Mouse (Mus musculus) cerebellum, postnatal 25 days (tissue): ENCODE results near the gene Ptpdc1.
A peak's percentile ranks its signal among the peaks of the same experiment; 100 is the strongest.

ENCODE experiments used
- DNase-seq, 2 experiments: peaks; one replicate each; pipeline ENCODE4 v3.0.0; 2021; ENCODE audit warnings: mixed read lengths in 2 of 2

Ptpdc1 gene

DNA sequence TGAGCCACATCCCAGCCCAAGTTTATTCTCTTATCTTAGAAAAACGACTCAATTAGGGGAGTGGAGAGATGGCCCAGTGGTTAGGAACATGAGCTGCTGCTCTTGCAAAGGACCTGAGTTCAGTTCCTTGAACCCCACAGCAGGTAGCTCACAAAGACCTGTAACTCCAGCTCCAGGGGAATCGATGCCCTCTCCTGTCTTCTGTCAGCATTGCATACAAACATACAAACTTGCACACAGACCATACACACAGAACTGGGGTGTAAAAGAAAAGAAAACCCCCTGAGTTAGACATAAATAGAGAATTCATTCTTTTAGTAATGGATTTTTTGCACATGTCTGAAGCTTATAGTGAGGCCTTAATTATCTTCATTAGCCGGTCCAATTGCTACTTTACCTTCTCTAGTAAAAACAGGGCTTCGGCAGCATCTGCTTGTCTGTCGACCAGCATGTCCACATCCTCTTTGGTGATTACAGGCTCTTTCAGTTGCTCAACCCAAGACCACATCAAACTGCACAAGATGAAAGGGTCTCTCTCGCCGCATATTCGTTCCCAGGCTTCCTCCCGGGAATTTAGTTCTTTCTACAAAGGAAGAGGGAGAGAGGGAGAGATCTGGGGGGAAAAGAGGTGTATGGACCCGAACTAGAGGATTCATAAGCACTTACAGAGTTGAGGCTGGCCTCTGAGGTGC, 42.6 kb downstream of the Ptpdc1 start:
- DNase-seq, result no peak

DNA sequence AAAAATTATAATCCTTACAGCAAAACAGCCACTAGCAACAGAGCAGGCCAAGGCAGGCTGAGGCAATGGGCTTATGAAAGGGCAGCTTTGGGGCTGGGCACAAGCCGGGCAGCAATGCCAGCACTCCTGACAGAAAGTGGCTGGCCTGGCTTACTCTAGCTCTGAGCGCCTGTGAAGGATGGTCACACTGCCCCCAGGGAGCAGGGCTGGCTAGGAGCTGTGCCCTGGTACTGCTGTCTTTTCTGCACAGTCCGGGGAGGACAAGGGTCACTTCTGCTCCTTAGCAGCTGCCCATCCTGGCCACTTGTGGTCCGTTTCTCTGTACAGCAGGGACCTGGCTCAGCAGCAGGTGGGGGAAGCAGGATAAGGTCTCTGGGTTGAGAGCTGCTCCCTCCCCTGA, 46.8 kb downstream of the Ptpdc1 start:
- peak in 1 of 2 experiments; percentile 7 for DNase-seq

DNA sequence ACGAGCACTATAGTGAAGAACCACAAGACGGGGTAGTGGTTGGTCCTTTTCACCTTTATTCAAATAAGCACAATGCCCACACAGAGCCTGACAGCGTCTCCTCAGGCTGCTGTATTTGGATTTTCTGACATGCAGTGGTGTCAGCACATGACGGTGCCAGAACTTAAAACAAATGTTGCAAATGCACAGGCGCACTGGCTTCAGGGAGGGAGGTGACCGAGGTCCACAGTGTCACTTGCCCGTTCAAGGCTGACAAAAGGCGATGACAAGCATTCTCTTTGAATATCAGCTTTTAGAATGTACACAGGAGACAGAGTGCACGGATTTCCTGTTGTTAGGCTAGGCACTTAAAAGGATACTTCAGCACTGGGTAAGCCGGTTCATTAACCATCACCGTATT, 47.6 kb downstream of the Ptpdc1 start:
- no peak for DNase-seq

DNA sequence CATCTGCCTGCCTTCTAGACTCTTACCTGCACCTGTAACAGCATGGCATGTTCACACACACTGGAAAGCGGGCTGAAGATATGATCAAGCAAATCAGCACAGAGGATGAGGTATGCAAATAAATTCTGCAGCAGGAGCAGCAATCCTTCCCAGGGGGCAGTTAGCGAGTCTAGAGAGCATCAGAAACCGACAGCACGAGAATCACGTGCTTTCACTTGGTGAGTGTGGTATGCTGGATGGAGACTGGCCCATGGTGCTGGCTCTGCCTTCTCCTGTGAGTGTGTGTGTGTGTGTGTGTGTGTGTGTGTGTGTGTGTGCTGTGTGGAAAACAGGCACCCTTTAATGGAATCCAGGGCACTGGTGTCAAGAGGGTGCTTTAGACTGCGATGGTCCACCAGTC, 48.5 kb downstream of the Ptpdc1 start:
- no peak for DNase-seq

DNA sequence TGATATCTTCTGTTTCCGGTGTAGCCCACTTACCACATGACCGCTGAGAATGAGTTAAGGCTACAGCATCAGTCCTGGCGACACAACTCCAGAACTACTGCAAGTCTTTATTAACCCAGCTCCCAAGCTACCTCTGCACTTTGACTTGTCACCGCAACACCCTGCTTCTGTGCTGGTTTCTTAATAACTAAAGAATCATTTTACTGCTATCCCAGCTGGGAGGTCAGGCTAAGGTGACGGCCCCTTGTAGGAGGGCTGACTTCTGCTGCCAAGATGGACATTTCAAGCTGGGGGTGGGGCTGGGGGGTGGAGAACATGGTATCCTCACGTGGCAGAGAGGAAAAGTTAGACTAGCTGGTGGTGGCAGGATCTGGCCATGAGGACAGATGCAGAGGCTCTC, 50.7 kb downstream of the Ptpdc1 start:
- no peak for DNase-seq

DNA sequence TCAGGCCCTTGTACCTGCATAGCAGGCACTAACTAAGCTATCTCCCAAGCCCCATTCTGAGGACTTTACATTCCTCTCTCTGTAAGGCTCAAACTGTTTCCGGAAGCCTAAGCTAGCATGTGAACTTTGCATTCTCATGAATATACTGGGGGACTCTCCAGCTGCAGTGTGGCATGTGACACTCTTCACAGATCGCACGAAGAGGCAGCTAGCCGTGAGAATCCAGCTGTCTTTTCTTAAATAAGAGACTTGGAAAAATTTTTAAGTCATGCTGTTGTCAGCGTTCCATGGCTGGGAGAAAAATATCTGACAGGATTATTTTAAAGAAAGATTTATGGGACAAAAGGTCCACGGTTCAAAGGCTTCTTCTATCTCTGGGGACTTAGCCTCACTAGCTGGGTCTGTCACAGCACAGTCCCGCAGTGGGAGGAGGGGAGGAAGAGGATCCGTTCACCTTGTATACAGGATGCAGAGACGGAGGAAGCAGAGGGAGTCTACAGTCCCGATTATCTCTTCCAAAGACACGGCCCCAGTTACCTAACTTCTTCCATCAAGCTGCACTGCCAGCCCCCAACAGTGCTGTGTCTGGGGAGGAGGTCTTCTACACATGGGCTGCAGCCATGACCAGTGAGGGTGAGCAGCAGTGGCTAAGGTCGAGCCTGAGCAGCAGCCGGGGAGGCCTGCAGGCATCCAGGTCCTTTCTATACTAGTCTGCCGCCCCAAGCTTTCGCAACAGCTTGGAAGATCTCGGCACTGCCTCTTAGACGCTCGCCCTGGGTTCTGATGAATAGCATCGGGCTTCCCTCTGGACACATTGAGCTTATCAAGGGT, 51.7 kb downstream of the Ptpdc1 start:
- DNase-seq, result no peak

DNA sequence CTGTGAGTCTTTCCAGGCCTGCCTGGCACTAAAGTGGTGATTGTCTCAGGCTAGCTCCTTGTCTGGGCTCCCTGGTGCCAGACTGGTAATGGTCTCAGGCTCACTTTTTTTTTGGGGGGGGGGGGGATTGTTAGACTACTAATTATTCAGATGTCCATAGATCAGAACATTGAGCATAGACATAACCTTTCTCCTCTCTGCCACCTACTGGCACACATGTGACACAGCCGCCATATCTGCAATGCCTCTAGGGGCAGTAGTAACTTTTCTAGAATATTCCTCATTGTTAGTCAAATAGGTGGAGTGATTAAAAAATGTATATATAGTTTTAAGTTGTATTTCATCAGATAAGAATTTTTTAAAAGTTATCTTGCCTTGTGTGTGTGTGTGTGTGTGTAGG, 53.3 kb downstream of the Ptpdc1 start:
- DNase-seq, result peak; percentile 62 to 75

DNA sequence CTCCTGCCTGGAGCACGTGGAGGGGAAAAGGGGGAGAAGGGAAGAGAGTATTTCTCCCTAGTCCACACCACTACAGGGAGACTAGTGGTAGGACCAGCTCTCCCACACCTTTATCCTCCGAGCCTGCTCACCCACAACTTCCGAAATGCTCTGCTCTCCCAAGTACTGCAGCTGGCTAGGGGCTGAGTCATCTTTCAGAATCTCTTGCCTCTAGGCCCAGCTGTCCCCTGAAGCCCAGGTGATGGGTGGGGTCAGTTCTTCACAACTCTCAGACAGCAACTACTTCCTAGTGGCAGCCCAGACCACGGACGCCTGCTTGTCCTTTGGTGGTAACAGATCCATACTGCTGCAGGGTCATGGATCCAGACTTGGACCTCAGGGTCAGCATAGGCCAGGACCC, 54.2 kb downstream of the Ptpdc1 start:
- DNase-seq, result no peak

DNA sequence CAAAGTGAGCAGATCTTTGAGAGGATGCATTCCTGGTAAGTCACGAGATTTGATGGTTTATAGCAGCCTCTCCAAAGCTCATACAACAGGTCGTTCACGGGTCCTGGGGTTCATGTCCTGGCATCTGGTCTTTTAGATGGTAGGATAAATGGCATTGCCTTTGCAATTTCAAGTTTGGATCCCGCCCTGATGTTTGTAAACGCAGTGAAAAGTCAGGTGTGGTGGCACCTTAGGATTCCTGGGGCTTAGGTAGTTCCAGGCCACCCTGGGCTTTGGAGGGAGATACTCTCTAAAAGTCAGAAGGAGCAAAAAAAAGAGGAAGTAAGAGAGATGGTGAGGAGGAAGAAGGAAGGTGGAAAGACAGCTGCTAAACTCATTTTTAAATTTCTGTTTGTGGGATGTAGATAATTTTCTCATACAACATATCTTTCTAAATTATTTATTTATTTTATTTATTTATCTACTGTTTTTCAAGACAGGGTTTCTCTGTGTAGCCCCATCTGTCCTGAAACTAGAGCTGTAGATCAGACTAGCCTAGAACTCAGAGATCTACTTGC, 55.8 kb downstream of the Ptpdc1 start:
- no peak for DNase-seq

DNA sequence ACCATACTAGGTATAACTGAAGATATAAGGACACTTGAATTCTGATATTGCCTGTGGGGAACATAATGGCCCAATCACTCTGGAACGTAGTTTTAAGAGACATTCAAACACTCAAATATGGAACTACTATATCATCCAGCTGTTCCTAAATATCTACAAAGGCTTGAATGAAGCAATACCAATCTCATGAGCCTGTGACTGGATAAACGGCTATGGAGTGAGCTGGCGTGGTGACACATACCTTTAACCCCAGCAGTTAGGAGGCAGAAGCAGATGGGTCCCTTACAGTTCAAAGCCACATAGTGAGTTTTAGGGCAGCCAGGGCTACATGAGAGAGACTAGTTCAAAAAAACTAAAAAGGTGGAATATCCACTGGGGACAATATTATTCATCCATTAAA, 57.8 kb downstream of the Ptpdc1 start:
- no peak for DNase-seq

DNA sequence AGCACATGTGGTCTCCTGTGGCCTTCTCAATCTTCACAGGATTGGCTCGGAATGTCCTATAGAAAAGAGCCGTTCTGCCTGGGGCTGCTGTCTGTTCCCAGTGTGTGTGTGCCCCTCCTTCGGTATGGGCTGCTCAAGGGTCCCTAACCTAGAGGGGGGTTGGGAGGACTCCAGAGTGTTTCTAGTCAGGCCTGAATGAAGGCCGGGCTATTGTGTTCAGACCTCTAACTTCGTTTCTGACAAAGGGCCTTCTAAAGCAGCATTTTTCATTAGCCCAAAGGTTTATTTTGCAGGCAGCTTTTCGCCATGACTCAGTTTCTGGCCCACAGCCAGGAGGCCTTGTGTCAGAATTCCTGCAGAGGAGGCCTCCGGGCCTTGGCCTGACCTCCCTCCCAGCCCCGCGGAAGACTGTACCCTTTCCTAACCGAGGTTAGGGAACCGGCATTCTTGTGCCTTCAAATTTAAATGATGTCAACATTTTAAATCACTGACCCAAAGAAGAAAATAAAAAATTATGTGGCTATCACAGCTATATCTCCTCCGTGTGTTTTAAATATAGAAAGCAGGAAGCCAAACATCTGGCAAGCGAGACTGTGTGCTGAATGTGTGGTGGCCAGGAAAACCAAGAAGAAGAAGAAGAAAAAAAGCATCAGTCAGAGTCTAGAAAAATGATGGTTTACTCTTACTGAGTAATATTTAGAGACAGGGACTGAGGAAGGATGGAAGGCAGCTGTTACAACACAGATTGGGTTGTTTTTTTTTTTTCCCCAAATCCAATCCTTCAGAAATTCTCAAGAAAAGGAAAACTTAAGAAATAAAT, 59.1 kb downstream of the Ptpdc1 start:
- DNase-seq, result peak; percentile 86 to 92

DNA sequence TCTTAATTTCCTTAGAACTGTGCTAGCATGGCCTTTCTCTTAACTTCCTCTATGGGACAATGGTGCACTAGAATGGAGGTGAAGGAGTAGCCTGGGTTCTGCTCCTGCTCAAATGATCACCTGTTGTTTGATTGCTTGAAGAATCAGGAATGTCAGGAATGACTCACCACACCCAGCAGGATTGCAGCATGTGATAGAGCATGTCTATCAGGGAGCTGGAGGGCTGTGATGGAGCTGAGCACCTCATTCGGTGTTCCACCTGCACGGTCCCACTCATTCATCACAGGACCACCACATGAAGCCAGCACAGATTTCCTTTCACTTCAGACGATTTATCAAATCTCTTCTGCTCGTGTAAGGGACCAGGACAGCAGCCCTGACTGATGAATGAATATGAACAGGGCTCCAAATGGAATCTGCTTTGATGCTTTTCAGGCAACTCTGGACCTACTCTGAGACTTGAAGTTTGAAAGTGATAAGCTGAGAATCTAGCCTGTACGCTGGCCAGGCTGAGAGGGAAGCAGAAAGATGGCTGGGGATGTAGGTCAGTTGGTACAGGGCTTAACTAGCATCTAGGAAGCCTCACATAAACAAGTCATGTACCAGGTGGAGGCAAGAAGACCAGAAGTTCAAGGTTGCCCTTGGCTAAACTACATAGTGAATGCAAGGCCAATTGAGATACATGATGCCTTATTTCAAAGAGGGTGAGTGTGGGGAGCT, 60.4 kb downstream of the Ptpdc1 start:
- DNase-seq, result peak in 1 of 2 experiments; percentile 25

DNA sequence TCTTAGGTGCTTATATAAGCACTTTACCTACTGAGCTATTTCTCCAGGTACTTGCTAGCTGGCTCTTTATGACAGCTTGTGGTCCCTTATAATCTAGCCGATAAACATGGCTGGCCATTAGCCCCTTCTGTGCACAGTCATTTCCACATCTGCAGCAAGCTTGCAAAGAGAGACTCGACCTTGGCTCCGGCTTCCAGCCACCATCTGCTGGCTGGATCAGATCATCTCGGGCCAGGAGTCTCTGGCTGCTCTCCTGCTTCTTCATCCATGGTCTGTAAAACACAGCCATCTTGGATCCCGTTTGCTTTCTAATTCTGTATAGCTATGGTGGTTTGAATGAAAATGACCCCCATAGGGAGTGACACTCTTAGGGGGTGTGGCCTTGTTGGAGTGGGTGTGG, 63.1 kb downstream of the Ptpdc1 start:
- DNase-seq, result no peak

DNA sequence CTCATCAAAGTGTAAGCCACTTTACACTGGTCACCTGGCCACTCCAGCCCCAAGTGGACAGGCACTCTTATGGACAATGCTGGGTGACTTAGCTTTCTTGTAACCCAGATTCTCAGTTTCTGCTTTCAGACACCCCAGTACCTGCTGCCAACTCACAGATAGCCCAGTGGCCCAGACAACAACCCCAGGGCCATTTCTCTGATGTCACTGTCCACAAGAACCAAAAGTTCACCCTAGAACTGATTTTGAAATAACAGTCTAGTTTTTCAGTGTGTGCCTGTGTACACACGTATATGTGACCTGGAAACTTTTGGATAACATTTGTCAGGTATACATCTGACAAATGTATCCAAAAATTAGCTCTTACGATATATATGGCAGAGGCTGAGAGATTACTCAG, 64.0 kb downstream of the Ptpdc1 start:
- no peak for DNase-seq

DNA sequence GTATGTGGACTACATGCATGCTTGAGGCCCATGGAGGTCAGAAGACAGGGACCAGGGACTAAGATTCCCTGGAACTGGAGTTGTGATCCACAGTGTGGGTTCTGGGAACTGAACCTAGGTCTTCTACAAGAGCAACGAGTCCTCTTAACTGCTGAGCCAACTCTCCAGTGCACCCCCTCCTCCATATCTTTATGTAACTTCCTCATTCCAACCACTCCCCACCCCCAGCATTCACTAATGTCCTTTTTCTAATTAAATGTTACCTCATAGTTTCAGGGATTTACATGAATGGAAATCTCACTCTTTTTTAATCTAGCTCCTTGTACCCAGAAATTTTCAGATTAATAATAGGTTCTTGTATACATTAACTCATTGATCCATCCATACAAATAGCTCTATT, 69.5 kb downstream of the Ptpdc1 start:
- DNase-seq, result no peak

DNA sequence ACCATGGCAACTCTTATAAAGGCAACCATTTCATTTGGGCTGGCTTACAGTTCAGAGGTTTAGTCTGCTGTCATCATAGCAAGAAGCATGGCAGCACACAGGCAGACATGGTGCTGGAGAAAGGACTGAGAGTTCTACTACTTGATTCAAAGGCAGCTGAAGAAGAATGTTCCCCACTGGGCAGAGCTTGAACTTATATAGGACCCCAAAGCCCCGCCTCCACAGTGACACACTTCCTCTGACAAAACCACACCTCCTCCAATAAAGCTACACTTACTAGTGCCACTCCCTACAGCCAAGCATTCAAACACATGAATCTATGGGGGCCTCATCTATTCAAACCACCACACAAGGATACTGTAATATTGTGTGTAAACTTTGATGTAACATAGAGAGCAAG, 70.9 kb downstream of the Ptpdc1 start:
- DNase-seq, result no peak

DNA sequence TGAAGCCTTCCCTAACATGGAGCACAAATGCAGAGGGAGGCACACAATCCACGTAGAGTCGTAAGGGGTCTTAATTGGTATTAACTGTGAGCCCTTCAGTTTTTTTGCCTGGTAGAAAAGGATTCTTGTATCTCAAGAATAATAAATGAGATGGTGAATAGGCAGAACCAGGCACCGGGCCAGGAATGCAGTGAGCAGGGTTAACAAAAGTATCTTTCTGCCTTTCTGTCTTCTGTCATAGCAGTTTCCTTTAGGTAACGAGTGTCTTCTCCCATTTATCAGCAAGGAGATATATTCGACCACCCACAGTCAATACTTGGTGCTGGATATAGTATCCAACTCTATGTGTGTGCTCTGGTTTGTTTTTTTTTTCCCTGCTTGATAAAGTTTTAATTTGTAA, 72.0 kb downstream of the Ptpdc1 start:
- DNase-seq, result peak in 1 of 2 experiments; percentile 44

DNA sequence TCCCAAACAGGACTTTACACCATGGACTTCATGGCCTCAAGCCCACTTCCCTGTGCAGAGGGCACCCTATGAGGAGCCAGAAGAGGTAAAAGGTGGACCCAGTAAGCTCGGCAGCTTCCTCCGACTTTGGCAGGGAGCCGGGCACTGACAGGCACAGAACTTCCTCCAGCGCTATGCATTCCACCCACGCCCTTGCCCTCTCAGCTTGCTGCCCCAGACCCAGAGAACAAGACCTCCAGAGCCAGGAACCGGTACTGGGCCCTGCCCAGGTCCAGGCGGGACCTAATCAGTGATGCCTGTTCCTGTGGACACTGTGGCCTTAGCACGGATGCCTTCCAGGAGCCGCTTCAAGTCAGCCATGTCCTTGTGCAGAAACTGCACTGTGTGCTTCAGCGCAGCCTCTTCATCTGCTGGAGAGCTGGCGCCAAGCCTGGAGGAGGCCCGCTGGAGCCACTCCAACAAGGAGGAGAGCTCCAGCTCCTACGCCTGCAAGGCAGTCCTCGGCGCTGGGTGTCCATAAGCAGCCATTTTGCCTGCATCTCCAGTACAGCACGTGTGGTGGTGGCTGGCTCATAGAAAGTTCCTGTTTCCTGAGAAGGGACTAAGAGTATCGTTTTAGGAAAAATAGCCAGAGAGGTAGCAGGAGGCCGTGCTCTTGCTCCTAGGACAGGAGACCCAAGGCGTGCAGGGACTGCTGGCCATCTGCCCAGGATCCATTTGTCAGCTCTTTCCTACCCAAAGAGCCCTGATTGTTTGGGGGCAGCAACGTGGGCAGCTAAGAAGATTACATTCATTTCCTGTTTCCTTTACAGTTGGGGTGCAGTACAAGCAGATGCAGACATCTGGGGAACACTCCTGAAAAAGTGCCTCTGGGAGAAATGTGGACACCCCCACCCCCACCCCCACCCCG, 73.0 kb downstream of the Ptpdc1 start:
- DNase-seq, result peak; percentile 94 to 97

DNA sequence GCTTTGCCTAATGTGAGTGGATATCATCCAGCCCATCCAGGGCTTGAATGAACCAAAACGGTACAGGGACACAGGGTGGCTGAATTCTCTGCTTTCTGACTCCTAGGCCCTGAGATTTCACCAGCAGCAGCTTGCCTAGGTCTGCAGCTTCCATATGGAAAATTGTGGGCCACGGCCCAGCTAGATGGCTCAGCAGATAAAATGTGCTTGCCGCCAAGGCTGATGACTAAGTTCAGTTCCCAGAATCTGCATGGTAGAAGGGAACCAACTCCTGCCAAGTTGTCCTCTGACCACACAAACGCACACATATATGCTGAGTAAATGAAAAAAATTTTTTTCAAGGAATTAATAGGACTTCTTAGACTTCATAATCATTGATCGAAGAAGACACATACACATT, 77.2 kb downstream of the Ptpdc1 start:
- peak in 1 of 2 experiments; percentile 20 for DNase-seq

DNA sequence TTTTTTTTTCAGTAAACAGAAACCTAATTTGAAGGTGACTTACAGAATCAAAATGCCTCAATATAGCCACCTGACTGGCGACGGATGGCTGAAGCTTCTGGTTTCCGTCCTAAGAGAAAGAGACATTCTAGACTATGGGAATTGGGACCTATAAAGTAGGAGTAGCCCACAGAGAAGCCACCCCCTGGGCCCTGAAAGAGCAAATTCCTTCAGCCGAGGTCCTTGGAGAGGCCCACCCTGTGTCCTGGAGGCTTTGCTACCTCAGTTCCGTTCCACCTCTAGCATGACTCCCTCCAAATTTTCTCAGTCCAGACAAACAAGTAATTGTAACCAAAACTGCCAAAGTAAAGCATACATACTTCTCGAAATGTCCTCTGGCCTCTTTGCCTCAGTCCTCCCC, 77.8 kb downstream of the Ptpdc1 start:
- DNase-seq, result no peak

DNA sequence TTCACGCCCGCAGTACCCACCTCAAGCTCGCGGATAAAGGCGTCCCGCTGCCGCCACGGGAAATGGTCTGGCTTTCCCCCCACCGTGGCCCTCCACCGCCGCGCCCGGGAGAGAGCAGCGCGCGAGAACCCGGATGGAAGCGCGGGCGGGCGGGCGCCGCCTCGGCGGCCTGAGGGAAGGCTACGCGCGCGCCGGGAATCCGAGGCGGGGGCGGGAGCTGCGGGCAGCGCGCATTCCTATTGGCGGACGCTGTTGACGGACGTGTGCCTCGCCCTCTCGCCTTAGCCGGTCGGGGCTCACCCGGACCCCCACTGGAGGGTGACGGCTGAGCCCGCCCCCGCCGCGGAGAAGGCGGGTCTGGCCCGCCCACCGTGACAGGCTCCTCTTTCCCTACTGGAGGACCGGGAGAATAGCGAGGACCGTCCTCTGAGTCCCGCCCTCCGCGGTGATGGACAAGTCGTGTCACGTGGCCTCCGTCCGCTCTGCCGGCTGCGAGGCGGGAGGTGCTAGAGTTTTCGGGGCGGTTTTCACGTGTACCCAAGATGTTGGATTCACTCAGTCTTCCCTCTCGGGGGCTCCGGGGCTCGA, 79.0 kb downstream of the Ptpdc1 start:
- peak; percentile 99 to 100 for DNase-seq
